Mouse (Mus musculus) heart, postnatal 14 days (tissue): ENCODE results near the gene Dnah2. TPM values are rescaled to one million over a fixed set of nuclear protein-coding genes. Genes with fewer than 3 reads are reported as not detected.
"Not testable (repeated sequence)": the region's sequence is repeated elsewhere in the genome, so short reads cannot be mapped to it uniquely, and the experiment has no call there.

Experiments
- DNase-seq, 2 experiments: peaks; one replicate each; pipeline ENCODE4 v3.0.0; 2021 to 2022
- intact Hi-C: fragments of 180-260 bp; cut with DNase I; formaldehyde crosslinking; loops from one replicate; pipeline ENCODE4 v1.15.1; 2025
- total RNA-seq, 2 experiments: library from RNA; stranded (reverse); gene quantifications; 2 replicates each; pipeline ENCODE4 v1.2.3; 2021

Gene Dnah2
- total RNA-seq, 2 experiments from 2014 or later: 0.07 to 0.38 TPM

DNA sequence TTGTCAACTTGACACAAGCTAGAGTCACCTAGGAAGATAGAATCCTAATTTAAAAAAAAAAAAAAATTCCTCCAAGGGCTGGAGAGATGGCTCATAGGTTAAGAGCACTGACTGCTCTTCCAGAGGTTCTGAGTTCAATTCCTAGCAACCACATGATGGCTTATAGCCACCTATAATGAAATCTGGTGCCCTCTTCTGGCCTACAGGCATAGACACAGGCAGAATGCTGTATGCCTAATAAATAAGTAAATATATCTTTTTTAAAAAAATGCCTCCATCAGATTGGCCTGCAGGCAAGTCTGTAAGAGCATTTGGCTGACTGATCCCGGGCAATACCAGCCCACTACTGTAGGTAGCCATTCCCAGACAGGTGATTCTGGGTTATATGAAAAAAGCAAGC is 13.9 kb downstream of the Dnah2 start:
- intact Hi-C loops: no loop called here
- DNase-seq: no peak

- DNase-seq: no peak
- intact Hi-C loops: no loop called here
These were observed 16.3 kb downstream of the Dnah2 start for GRCm38 (mm10) chr11:69532480-69533150.

DNA sequence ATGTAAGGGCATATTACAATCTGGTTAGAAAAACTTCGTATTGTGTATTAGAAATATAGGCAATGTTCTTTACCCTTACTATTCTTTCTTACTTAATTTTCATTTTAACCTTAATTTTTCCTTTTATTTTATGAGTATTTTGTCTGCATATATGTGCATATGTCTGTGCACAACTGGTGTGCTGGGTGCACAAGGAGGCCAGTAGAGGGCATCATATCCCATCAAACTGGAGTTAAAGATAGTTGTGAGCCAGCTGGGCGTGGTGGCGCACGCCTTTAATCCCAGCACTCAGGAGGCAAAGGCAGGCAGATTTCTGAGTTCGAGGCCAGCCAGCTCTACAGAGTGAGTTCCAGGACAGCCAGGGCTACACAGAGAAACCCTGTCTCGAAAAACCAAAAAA is 18.2 kb downstream of the Dnah2 start:
- intact Hi-C loops, DNase-seq: not testable (repeated sequence)

DNA sequence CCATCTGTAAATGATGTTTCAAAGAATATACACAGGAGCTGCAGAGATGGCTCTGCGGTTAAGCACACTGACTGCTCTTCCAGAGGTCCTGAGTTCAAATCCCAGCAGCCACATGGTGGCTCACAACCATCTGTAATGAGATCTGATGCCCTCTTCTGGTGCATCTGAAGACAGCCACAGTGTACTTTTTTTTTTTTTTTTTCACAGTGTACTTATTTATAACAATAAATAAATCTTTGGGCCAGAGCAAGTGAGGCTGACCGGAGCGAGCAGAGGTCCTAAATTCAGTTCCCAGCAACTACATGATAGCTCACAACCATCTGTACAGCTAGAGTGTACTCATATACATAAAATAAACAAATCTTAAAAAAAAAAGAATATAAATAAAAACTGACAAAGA is 18.6 kb downstream of the Dnah2 start:
- DNase-seq, intact Hi-C loops: not testable (repeated sequence)

- no peak for DNase-seq
- intact Hi-C loops: no loop called here
These were observed 20.9 kb downstream of the Dnah2 start for GRCm38 (mm10) chr11:69528031-69528390.

GRCm38 (mm10) chr11:69527098-69528030 is 21.5 kb downstream of the Dnah2 start:
- no peak for DNase-seq
- intact Hi-C loops: no loop called here

DNA sequence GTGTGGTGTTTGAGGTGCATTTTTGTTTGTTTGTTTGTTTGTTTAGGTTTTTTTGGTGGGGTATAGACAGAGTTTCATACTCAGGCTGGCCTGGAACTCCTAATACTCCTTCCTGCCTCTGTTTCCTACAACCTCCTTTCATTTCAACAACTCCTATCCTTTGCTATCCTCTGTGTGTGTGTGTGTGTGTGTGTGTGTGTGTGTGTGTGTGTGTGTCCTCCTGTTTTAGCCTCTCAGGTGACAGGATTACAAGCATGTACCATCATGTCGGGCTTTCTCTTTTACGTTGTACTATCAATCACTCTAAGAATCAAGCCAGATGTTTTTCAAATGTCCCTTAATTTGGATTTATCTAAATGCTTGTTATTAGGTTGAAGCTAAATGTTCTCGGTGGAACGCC is 22.3 kb downstream of the Dnah2 start:
- no peak for DNase-seq
- intact Hi-C loops: no loop called here

DNA sequence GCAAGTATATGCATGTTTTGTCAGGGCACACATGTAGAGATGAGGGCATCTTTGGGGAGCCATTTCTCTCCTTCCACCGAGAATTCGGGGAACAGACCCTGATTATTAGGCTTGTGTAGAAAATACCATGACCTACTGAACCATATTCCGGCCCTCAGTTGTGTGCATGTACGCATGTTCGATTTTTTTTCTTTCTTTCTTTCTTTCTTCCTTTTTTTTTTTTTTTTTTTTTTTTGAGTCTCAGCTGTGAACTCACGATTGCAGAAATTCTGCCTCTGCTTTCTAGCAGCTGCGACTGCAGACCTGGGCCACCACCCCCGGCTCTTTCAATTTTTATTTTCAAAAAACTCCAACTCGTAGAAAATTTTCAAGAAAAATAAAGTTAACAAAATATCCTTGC is 23.2 kb downstream of the Dnah2 start:
- intact Hi-C loops: no loop called here
- DNase-seq: no peak

DNA sequence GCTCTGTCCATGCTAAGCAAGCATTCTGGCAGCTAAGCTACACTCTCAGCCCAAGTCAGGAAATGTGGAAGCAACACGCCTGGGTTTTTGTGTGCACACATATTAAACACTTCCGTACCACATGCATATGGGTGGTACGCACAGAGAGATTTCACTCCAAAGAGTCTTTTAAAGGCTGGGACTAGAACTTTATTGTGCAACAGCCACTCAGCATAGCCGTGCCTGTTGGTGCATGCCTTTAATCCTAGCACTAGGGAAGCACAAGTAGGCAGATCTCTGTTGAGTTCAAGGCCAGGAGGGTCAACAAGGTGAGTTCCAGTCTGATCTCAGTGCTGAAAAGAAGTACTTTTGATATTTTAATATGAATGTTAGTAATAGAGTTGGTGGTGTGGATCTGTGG is 25.3 kb downstream of the Dnah2 start:
- no peak for DNase-seq
- intact Hi-C loops: no loop called here

DNA sequence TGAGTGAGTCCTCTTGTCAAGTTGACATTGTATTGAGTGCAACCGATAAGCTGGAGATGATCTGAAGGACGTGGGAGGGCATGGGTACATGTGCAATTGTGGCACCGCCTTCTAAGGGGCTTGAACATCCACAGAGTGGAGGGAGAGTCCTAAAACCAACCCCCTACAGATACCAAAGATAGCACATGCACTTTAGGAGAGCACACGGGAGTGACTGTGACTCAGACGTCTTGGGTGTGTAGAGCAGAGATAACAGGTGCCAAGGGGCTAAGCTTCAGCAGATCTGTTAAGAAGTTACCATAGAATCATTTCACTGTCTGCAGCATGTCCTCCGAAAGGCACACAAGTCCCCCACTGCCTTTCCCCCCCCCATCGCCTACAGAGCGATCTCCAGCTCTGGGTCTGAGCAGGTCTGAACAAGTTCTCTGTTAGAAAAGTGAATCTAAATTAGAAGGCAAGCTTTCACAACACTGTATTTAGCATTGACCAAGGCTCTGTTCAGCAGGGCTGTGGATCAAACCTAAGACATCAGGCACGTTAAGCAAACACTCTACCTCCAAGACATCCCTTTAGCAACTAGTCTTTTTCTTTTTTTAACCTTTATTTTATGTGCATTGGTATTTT is 27.3 kb downstream of the Dnah2 start:
- no peak for DNase-seq
- intact Hi-C loops: no loop called here

DNA sequence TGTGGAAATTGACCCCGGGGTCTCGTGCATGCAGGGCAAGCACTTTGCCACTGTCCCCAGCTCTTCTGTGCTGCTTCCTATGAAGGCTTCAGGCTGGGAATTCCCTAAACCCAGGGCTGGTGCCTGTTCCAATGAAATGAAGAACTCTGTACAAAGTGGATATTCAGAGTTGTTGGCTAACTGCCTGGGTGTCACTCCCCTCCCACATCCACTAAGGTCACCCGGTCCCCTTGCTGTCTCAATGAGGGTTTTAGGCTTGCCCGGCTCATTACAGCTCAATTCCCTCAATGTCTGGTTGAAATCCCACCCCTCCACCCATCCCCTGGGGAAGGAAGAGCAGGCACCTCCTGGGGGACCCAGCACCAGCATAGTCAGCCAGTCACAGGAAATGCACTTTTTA is 28.9 kb downstream of the Dnah2 start:
- DNase-seq: no peak
- intact Hi-C loops: no loop called here

DNA sequence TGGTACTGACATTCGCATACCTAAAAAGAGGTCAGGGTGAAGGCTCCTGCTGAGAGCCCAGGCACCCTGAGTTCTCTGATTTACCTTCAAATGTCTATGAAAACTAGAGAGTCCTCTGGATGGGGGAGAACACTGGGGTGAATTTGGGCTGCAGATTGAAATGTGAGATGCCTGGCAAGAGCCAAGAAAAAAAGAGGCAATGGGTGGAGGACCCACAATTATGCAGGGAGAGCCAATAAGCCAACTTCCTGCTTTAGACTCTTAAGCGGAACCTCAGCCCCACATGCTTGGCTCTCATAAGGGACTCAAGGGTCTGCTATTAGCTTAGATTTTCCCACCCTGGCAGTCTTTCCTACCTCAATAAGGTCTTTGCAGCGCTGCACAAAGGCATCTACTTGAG is 32.2 kb downstream of the Dnah2 start:
- no peak for DNase-seq
- intact Hi-C loops: no loop called here

DNA sequence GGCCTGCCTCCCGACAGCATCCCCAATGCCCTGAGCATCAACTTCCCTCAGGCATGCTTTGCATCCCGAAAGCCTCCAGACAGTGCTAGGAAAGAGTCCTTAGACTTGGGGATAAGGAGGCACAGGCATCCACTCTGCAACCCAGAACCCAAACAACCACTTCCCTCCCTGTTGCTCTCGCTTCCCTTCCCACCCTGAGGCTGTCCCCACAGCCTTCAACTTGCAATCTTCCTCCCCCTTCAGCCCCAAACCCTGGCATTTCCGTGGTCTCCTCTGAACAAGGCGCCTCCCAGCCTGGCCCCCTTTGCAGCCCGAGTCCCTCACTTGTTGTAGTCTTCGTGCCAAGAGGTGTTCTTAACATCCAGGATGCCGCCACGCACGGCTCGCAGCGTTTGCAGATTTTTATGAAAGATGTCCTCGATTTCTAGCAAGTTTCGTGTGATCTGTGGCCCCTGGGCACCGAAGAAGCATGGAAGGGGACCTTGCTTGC is 32.7 kb downstream of the Dnah2 start:
- no peak for DNase-seq
- intact Hi-C loops: no loop called here

DNA sequence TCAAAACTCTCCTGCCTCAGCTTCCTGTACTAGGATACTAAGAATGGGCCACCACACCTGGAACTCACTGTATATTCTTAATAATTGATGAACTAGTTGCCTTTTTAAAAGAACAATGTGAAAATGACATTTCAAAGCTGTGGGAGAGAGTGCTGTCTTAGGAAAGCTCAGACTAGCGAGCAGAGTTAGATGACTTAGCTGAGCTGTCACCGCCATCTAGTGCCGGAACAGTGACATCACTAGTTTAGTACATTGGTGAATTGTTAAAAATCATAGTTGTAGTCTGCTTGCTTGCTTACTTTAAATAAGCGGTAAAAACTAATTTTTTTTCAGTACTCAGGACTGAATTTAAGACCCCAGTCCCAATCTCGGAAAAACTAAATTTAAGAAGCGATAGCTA is 35.1 kb downstream of the Dnah2 start:
- intact Hi-C loops: loop anchor here (1.0 to 2.0 kb wide), 4 partner anchors 81 to 257 kb away; no protein-coding TSS in a partner anchor
- DNase-seq: peak; percentile 72 to 77

GRCm38 (mm10) chr11:69510796-69511496 is 38.0 kb downstream of the Dnah2 start:
- no peak for DNase-seq
- intact Hi-C loops: no loop called here

DNA sequence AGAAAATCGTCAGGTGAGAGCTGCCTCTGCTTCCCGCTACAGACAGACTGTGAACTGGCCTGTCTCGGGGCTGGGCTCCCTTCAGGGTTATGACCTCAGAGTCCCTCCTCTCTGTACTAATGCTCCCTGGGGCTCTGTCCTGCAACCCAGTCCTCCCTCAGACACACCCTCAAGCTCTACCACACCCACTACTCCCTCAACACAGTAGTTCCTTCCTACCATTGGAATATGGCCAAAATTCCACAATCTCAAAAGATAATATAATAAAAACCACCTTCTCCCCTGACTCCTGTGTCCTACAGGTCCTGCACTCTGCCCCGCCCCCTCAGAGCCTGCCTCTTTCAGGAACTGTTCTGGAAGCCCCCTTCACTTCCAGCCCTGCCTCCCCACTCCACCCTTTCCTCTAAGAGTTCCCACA is 45.0 kb downstream of the Dnah2 start:
- intact Hi-C loops: no loop called here
- peak; percentile 52 to 65 for DNase-seq

DNA sequence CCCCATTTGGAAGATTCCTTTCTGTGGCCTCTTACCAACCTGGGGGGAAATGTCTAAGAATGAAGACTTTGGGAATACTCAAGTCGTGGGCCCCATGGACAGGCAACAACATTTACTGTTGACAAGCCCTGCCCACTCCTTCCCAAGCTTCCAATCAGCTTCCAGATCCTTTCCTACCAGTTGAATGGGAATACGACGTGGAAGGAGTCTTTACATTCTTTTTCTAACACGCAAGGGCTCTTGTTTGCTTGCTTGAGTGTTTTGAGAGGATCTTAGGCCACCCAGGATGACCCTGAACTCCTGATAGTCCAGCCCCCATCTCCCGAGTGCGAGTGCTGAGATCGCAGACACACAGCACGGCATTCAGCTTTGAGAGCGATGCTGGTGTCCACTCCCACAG is 47.4 kb downstream of the Dnah2 start:
- DNase-seq: no peak
- intact Hi-C loops: no loop called here

DNA sequence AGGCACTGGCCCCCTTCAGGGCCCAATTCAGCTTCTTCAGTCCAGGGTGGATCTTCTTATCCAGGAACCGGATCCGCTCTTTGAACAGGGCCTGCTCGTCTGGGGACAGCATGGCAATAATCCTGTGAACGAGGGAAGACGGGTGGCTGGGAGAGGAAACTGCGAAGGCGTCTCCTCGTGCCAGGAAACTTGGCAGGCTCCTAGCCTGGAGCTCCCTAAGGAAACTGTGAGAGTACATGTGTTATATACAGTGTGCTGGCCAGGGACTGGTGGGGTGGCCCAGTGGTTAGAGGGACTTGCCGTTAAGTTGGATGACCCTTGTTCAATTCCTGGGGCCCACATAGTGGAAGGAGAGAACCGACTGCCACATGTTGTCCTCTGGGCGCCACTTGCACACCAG is 49.8 kb downstream of the Dnah2 start:
- intact Hi-C loops: no loop called here
- no peak for DNase-seq

GRCm38 (mm10) chr11:69491711-69492110 is 57.2 kb downstream of the Dnah2 start:
- no peak for DNase-seq
- intact Hi-C loops: no loop called here

DNA sequence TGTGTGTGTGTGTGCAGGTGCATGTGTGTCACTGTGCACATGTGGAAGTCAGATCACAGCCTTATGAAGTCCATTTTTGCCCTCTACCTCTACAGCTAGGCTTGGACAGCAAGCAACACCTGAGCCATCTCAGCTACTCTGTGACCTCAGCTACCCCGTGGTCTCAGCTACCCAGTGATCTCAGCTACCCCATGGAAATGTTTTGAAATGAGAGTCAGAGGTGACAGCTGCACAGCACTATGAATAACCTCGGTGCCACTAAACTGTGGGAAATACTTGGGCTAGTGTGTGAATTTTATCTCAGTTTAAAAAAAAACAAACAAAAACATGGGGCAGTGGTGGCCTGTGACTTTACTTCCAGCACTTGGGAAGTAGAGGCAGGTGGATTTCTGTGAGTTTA is 58.0 kb downstream of the Dnah2 start:
- intact Hi-C loops: no loop called here
- DNase-seq: no peak

- no peak for DNase-seq
- intact Hi-C loops: no loop called here
These were observed 61.4 kb downstream of the Dnah2 start for GRCm38 (mm10) chr11:69487474-69487873.
